Mouse (Mus musculus) heart, postnatal 36 days (tissue): ENCODE data around the gene Cpm. TPM values are rescaled to one million over a fixed set of nuclear protein-coding genes. Genes with fewer than 3 reads are reported as not detected.
"Not testable (repeated sequence)": the region's sequence is repeated elsewhere in the genome, so short reads cannot be mapped to it uniquely, and the experiment has no call there.

Experiments used
- DNase-seq, 2 experiments: peaks; one replicate each; pipeline ENCODE4 v3.0.0; 2021 to 2022
- intact Hi-C: fragments of 180-260 bp; cut with DNase I; formaldehyde crosslinking; loops from one replicate; pipeline ENCODE4 v1.15.1; 2025
- total RNA-seq, 2 experiments: library from RNA; stranded (reverse); gene quantifications; 2 replicates each; pipeline ENCODE4 v1.2.3; 2021

Gene Cpm
- total RNA-seq, 2 experiments from 2014 or later = 3.7 to 3.9 TPM

- DNase-seq = no peak
- intact Hi-C loops = no loop called here
Measured at GRCm38 (mm10) chr10:117696021-117696826, 66.9 kb downstream of the Cpm start.

- no peak for DNase-seq
- intact Hi-C loops = no loop called here
Measured at GRCm38 (mm10) chr10:117696827-117697560, 67.7 kb downstream of the Cpm start.

- no peak for DNase-seq
- intact Hi-C loops = no loop called here
Measured at GRCm38 (mm10) chr10:117697561-117698115, 68.3 kb downstream of the Cpm start.

GRCm38 (mm10) chr10:117698313-117699138 is 69.2 kb downstream of the Cpm start:
- intact Hi-C loops = no loop called here
- DNase-seq = no peak

- DNase-seq = no peak
- intact Hi-C loops = no loop called here
Measured at GRCm38 (mm10) chr10:117699914-117700313, 70.6 kb downstream of the Cpm start.

- intact Hi-C loops = no loop called here
Measured at GRCm38 (mm10) chr10:117700450-117700849, 71.2 kb downstream of the Cpm start.

GRCm38 (mm10) chr10:117701034-117701829 is 71.9 kb downstream of the Cpm start:
- intact Hi-C loops = no loop called here
- DNase-seq = no peak

More at GRCm38 (mm10) chr10:117700450-117700849, 71.2 kb downstream of the Cpm start:
- DNase-seq = no peak

- no peak for DNase-seq
- intact Hi-C loops = no loop called here
Measured at GRCm38 (mm10) chr10:117702024-117702833, 72.9 kb downstream of the Cpm start.

- intact Hi-C loops = no loop called here
- no peak for DNase-seq
Measured at GRCm38 (mm10) chr10:117703506-117703905, 74.2 kb downstream of the Cpm start.

- intact Hi-C loops, DNase-seq: not testable (repeated sequence)
Measured at GRCm38 (mm10) chr10:117704314-117704963, 75.1 kb downstream of the Cpm start.

- intact Hi-C loops = no loop called here
- no peak for DNase-seq
Measured at GRCm38 (mm10) chr10:117704964-117705335, 75.7 kb downstream of the Cpm start.

GRCm38 (mm10) chr10:117705806-117706205 is 76.5 kb downstream of the Cpm start:
- intact Hi-C loops = no loop called here
- no peak for DNase-seq

GRCm38 (mm10) chr10:117706440-117706839 is 77.1 kb downstream of the Cpm start:
- intact Hi-C loops = no loop called here
- DNase-seq = no peak

GRCm38 (mm10) chr10:117707114-117707838 is 78.0 kb downstream of the Cpm start:
- intact Hi-C loops = no loop called here
- no peak for DNase-seq

- no peak for DNase-seq
- intact Hi-C loops = no loop called here
Measured at GRCm38 (mm10) chr10:117708376-117708775, 79.1 kb downstream of the Cpm start.

GRCm38 (mm10) chr10:117708856-117709255 is 79.6 kb downstream of the Cpm start:
- DNase-seq = no peak
- intact Hi-C loops = no loop called here

GRCm38 (mm10) chr10:117709326-117709830 is 80.1 kb downstream of the Cpm start:
- intact Hi-C loops = no loop called here
- DNase-seq = no peak
